Mouse (Mus musculus) kidney, adult 2 months (tissue): Measurements from ENCODE around the gene Kdm4b.

Experiments
- CTCF ChIP-seq: fragments of 200-500 bp; conservative IDR thresholded peaks from 2 replicates; pipeline ENCODE4 v1.5.1; 2011; ENCODE audit warnings: low read depth, mild to moderate bottlenecking, control low read depth, low read length, moderate library complexity, mixed read lengths; ENCODE audit not compliant: insufficient read depth, insufficient read length
- POLR2A ChIP-seq: fragments of 200-500 bp; IDR thresholded peaks from one replicate; pipeline ENCODE4 v1.6.1; 2011; ENCODE audit warnings: low read depth, low read length, control low read depth

- TF ChIP-seq CTCF (no peak), POLR2A (no peak)
Measured at GRCm38 (mm10) chr17:56396051-56396450, 70.2 kb downstream of the Kdm4b start.
